Mouse (Mus musculus) ES-E14 (cell line): Measurements from ENCODE around the gene Cenpf.

Experiments
- CHD2 ChIP-seq: IDR thresholded peaks from 2 replicates; pipeline ENCODE4 v1.6.1; 2014; ENCODE audit warnings: mild to moderate bottlenecking, low read depth, low read length, inconsistent platforms
- MAFK ChIP-seq: IDR thresholded peaks from 2 replicates; pipeline ENCODE4 v1.6.1; 2014; ENCODE audit warnings: mild to moderate bottlenecking, low read depth, low read length, inconsistent platforms; ENCODE audit not compliant: insufficient read depth
- ZC3H11A ChIP-seq: IDR thresholded peaks from 2 replicates; pipeline ENCODE4 v1.6.1; 2012; ENCODE audit warnings: low read depth, mild to moderate bottlenecking, inconsistent platforms, low read length, borderline replicate concordance
- ZNF384 ChIP-seq: IDR thresholded peaks from 2 replicates; pipeline ENCODE4 v1.6.1; 2012; ENCODE audit warnings: low read depth, low read length, inconsistent platforms

GRCm38 (mm10) chr1:189694391-189694790, 6.5 kb upstream of the Cenpf start:
- TF ChIP-seq MAFK (no peak), ZC3H11A (no peak), CHD2 (no peak), ZNF384 (no peak)
